Comparison of ENCODE assay signal across 8 mouse cellular contexts in genomic region chr7:64873266-64873665, GRCm38 (mm10). TPM values are rescaled to one million over a fixed set of nuclear protein-coding genes. Genes with fewer than 3 reads are reported as not detected.
DNase-seq lines count a peak whose midpoint lies in the region; ATAC-seq and TF ChIP-seq lines count a peak whose summit lies in the region.

No protein-coding gene starts in this region.

- peaks cover 23% of the 10 kb centered on the region for H3K4me1 ChIP-seq in kidney, embryonic 15.5 days
- H3K4me1 ChIP-seq in embryonic facial prominence, embryonic 10.5 days = peaks cover 18% of the 10 kb centered on the region
- peaks cover 15% of the 10 kb centered on the region for H3K4me1 ChIP-seq in hindbrain, postnatal 0 days (ENCODE audit: insufficient read depth, low read length)
- H3K4me1 ChIP-seq in midbrain, embryonic 16.5 days (ENCODE audit: control insufficient read depth, insufficient read depth, low read length) = peaks cover 29% of the 10 kb centered on the region

- H3K36me3 ChIP-seq in kidney, embryonic 15.5 days = peaks cover 6% of the 10 kb centered on the region; the same call in 1 of the 2 replicates
- H3K36me3 ChIP-seq in embryonic facial prominence, embryonic 10.5 days (replicated peaks) = peaks cover 19% of the 10 kb centered on the region
- no peaks in the 10 kb centered on the region for H3K36me3 ChIP-seq in hindbrain, postnatal 0 days (ENCODE audit: insufficient read depth, low read length)
- H3K36me3 ChIP-seq in midbrain, embryonic 16.5 days (ENCODE audit: control insufficient read depth, insufficient read depth, low read length) = no peaks in the 10 kb centered on the region

- no peaks in the 10 kb centered on the region for H3K9me3 ChIP-seq in kidney, embryonic 15.5 days (replicated peaks)
- no peaks in the 10 kb centered on the region for H3K9me3 ChIP-seq in embryonic facial prominence, embryonic 10.5 days
- no peaks in the 10 kb centered on the region for H3K9me3 ChIP-seq in hindbrain, postnatal 0 days (ENCODE audit: low read length)
- no peaks in the 10 kb centered on the region for H3K9me3 ChIP-seq in midbrain, embryonic 16.5 days (replicated peaks; ENCODE audit: control insufficient read depth, low read length, poor library complexity, severe bottlenecking)

- no peaks in the 10 kb centered on the region for H3K27me3 ChIP-seq in kidney, embryonic 15.5 days
- no peaks in the 10 kb centered on the region for H3K27me3 ChIP-seq in embryonic facial prominence, embryonic 10.5 days (replicated peaks; ENCODE audit: low read depth, poor library complexity, severe bottlenecking)
- H3K27me3 ChIP-seq in hindbrain, postnatal 0 days (ENCODE audit: insufficient read depth, low read length) = no peaks in the 10 kb centered on the region
- no peaks in the 10 kb centered on the region for H3K27me3 ChIP-seq in midbrain, embryonic 16.5 days (ENCODE audit: control insufficient read depth, insufficient read depth, low read depth, low read length)

- DNase-seq in kidney, adult 11 months = no peak
- peak; percentile 18 for DNase-seq in embryonic facial prominence, embryonic 10.5 days (ENCODE audit: low spot score)
- no peak for DNase-seq in hindbrain, postnatal 0 days (ENCODE audit: low spot score)
- DNase-seq in embryo, embryonic 9.5 days (ENCODE audit: extremely low spot score) = no peak
- no peak for DNase-seq in embryo, embryonic 10 days (ENCODE audit: low spot score)
- no peak for DNase-seq in ovary, postnatal 36 days (ENCODE audit: low spot score)

- H3K4me3 ChIP-seq in kidney, embryonic 15.5 days (replicated peaks) = peak overlapping the region; percentile 93
- peak overlapping the region; percentile 93 for H3K4me3 ChIP-seq in embryonic facial prominence, embryonic 10.5 days
- peak overlapping the region; percentile 96 for H3K4me3 ChIP-seq in hindbrain, postnatal 0 days (ENCODE audit: low read length)
- H3K4me3 ChIP-seq in midbrain, embryonic 16.5 days (ENCODE audit: low read depth, low read length) = peak overlapping the region; percentile 86

- peak overlapping the region; percentile 97 for H3K27ac ChIP-seq in kidney, embryonic 15.5 days
- peak overlapping the region; percentile 97 for H3K27ac ChIP-seq in embryonic facial prominence, embryonic 10.5 days (replicated peaks)
- peak overlapping the region; percentile 97 for H3K27ac ChIP-seq in hindbrain, postnatal 0 days
- H3K27ac ChIP-seq in midbrain, embryonic 16.5 days (ENCODE audit: low read length) = peak overlapping the region; percentile 96

- peak overlapping the region; percentile 81 for H3K4me2 ChIP-seq in kidney, embryonic 15.5 days
- peak overlapping the region; percentile 88 for H3K4me2 ChIP-seq in hindbrain, postnatal 0 days (ENCODE audit: low read depth, low read length)
- H3K4me2 ChIP-seq in midbrain, embryonic 16.5 days (ENCODE audit: low read length) = peak overlapping the region; percentile 58

- TF ChIP-seq CTCF in hindbrain, postnatal 0 days (IDR thresholded peaks at IDR 0.05; ENCODE audit: low read depth) = no peak

- H3K9ac ChIP-seq in kidney, embryonic 15.5 days = no peak overlapping the region
- peak overlapping the region; percentile 95 for H3K9ac ChIP-seq in hindbrain, postnatal 0 days (replicated peaks; ENCODE audit: low read length)
- H3K9ac ChIP-seq in midbrain, embryonic 16.5 days (ENCODE audit: low read depth, low read length) = peak overlapping the region; percentile 94; the same call in 1 of the 2 replicates

- WGBS in kidney, embryonic 15.5 days = 38% methylated on average over 11 of the region's 11 CpGs
- 39% methylated on average over 11 of the region's 11 CpGs for WGBS in embryonic facial prominence, embryonic 10.5 days
- 34% methylated on average over 11 of the region's 11 CpGs for WGBS in hindbrain, postnatal 0 days
- 38% methylated on average over 11 of the region's 11 CpGs for WGBS in midbrain, embryonic 16.5 days

- peak; percentile 23 for ATAC-seq in kidney, embryonic 15.5 days (replicated peaks; ENCODE audit: low FRiP score)
- ATAC-seq in hindbrain, postnatal 0 days = no peak; the same call in 1 of the 2 replicates
- peak; percentile 9; the same call in 1 of the 2 replicates for ATAC-seq in midbrain, embryonic 16.5 days

RNA-seq across cellular contexts. Expression of gene Nsmce3, which starts 0.5 kb away (rescaled TPM):
- 10.5 and 10.8 TPM in 2 replicates for polyA plus RNA-seq in kidney, embryonic 15.5 days (2015; fragmentation: Nextera tagmentation; extraction: Ambion mirVana)
- 10.4 and 11.2 TPM in 2 replicates for polyA plus RNA-seq in embryonic facial prominence, embryonic 10.5 days (2016; fragmentation: Nextera tagmentation; extraction: Ambion mirVana)
- total RNA-seq in hindbrain, postnatal 0 days (2014; rRNA removed) = 18.4 and 19.3 TPM in 2 replicates
- 10.2 and 10.5 TPM in 2 replicates for polyA plus RNA-seq in hindbrain, postnatal 0 days (2015; fragmentation: Nextera tagmentation; extraction: Ambion mirVana)
- 10.3 and 11.5 TPM in 2 replicates for polyA plus RNA-seq in midbrain, embryonic 16.5 days (2015; fragmentation: Nextera tagmentation; extraction: Ambion mirVana)
